Mouse (Mus musculus) liver, embryonic 11.5 days (tissue): Measurements from ENCODE around the gene Eefsec. TPM values are rescaled to one million over a fixed set of nuclear protein-coding genes. Genes with fewer than 3 reads are reported as not detected.

Source experiments
- ATAC-seq: fragments of 200-750 bp; cut with Nextera tagmentation; replicated peaks from 2 replicates; pipeline ENCODE4 v1.8.0; 2017; ENCODE audit warnings: moderate number of reproducible peaks, mild to moderate bottlenecking, moderate TSS enrichment, moderate library complexity; ENCODE audit not compliant: low FRiP score
- DNase-seq: peaks from one replicate; pipeline ENCODE4 v3.0.0-alpha.2; 2017; ENCODE audit warnings: low spot score
- H3K27ac ChIP-seq: fragments of 300-500 bp; sonication (generic); 2 replicates; pipeline ENCODE4 v1.5.1; 2014; ENCODE audit warnings: mild to moderate bottlenecking, low read depth, low read length, control low read depth
- H3K27me3 ChIP-seq: fragments of 300-500 bp; sonication (generic); replicated peaks from 2 replicates; pipeline ENCODE4 v1.6.1; 2014; ENCODE audit warnings: low read length, mixed read lengths; ENCODE audit not compliant: control insufficient read depth, insufficient read depth
- H3K36me3 ChIP-seq: fragments of 300-500 bp; sonication (generic); 2 replicates; pipeline ENCODE4 v1.6.1; 2014; ENCODE audit warnings: mild to moderate bottlenecking, low read length, moderate library complexity, mixed read lengths; ENCODE audit not compliant: control insufficient read depth, insufficient read depth
- H3K4me1 ChIP-seq: fragments of 300-500 bp; sonication (generic); replicated peaks from 2 replicates; pipeline ENCODE4 v1.6.1; 2014; ENCODE audit warnings: low read length, mixed read lengths; ENCODE audit not compliant: control insufficient read depth, insufficient read depth
- H3K4me2 ChIP-seq: fragments of 300-500 bp; sonication (generic); 2 replicates; pipeline ENCODE4 v1.6.1; 2014; ENCODE audit warnings: mild to moderate bottlenecking, control low read depth, moderate library complexity
- H3K4me3 ChIP-seq: fragments of 300-500 bp; sonication (generic); 2 replicates; pipeline ENCODE4 v1.5.1; 2014; ENCODE audit warnings: low read depth, low read length, control low read depth
- H3K9ac ChIP-seq: fragments of 300-500 bp; sonication (generic); 2 replicates; pipeline ENCODE4 v1.6.1; 2014; ENCODE audit warnings: low read depth, low read length, control low read depth
- H3K9me3 ChIP-seq: fragments of 300-500 bp; sonication (generic); 2 replicates; pipeline ENCODE4 v1.6.1; 2016; ENCODE audit warnings: low read length, inconsistent platforms, mixed read lengths; ENCODE audit not compliant: control insufficient read depth
- WGBS: fragments of 180-500 bp; shearing (Covaris S2); extraction: QIAGEN DNeasy Blood & Tissue Kit; methylation state at CpG from one replicate; pipeline ENCODE4 v1.1.7; 2014; 5-methylcytosine and 5-hydroxymethylcytosine counted together
- polyA plus RNA-seq: library from polyadenylated mRNA; unstranded; fragments of >200 nt; fragmentation: Nextera tagmentation; extraction: Ambion mirVana; gene quantifications from 2 replicates; pipeline ENCODE4 v1.2.1, GENCODE M21; 2014

The Eefsec gene
- polyA plus RNA-seq, 1 experiment from 2014 or later, result 46.7 TPM

DNA sequence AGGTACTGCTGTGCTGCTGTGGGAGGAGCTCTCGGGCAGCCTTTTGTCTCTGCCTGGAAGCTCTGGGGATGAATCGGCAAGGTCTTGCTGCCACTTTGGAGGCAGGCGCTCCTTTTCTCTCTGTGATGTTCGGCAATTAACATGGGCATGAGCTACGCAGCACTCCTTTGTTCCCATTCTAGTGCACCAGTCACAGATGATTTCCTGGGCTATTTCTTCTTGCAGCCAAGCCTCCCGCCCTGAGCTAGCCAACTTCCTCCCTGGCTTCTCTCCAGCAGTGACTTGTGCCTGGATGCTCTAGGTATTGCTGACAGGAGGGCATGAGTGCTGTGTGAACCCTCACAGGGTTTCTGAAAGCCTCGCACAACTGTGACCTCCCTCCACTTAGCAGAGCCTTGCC lies 36.8 kb upstream of the Eefsec start:
- no peak overlapping the region for H3K4me3 ChIP-seq
- no peak overlapping the region for H3K4me2 ChIP-seq
- H3K27me3 ChIP-seq, result no peaks in the 10 kb centered on the region
- 90% methylated on average over 7 of the region's 7 CpGs for WGBS
- no peak for ATAC-seq
- no peak overlapping the region for H3K9ac ChIP-seq
- no peak overlapping the region for H3K27ac ChIP-seq
- 0 out of 2 replicates have a peak, but pooled peaks cover 2% of the 10 kb centered on the region for H3K4me1 ChIP-seq
- peaks cover 77% of the 10 kb centered on the region for H3K36me3 ChIP-seq
- no peaks in the 10 kb centered on the region for H3K9me3 ChIP-seq
- DNase-seq, result no peak

DNA sequence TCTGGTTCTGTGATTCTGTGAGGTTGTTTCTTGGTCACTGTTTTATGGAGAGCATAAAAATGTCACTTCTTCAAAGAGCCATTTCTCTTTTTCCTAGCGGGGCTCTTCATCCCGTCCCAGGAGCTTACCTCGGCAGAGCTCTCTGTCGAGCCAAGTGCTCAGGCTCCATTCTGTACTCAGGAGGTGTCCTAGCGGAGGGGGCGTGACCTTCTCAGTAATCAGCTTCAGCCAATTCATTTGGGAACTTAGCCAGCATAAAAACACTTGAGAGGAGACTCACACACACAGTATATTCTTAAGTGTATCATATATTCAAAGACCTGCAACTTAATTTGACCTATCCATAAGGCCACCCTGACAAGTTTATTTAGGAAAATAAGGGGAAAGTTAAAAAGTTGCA lies 34.1 kb upstream of the Eefsec start:
- Histone ChIP-seq H3K27ac (no peak overlapping the region), H3K27me3 (no peaks in the 10 kb centered on the region), H3K4me1 (0 out of 2 replicates have a peak, but pooled peaks cover 2% of the 10 kb centered on the region), H3K4me3 (no peak overlapping the region), H3K9me3 (no peaks in the 10 kb centered on the region), H3K4me2 (no peak overlapping the region), H3K9ac (no peak overlapping the region), H3K36me3 (peaks cover 60% of the 10 kb centered on the region)
- DNase-seq (no peak), ATAC-seq (no peak)
- WGBS, result 81% methylated on average over 6 of the region's 6 CpGs

DNA sequence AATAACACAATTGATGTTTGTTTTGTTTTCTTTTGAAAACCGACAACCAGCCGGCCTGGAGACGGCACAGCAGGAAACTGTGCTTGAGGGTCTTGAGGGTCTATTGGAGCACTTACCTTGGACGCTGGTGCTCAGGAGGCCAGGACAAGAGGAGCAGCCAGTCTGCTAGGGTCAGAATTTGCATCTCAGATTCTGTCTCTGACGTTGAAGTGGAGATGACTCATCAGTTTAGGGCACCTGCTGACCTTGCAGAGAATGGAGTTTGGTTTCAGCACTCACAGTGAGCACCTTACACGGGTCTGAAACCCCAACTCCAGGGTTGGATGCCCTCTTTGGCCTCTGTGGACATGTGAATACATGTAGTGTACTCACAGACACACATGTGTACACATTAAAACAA lies 23.5 kb upstream of the Eefsec start:
- no peak overlapping the region for H3K4me2 ChIP-seq

DNA sequence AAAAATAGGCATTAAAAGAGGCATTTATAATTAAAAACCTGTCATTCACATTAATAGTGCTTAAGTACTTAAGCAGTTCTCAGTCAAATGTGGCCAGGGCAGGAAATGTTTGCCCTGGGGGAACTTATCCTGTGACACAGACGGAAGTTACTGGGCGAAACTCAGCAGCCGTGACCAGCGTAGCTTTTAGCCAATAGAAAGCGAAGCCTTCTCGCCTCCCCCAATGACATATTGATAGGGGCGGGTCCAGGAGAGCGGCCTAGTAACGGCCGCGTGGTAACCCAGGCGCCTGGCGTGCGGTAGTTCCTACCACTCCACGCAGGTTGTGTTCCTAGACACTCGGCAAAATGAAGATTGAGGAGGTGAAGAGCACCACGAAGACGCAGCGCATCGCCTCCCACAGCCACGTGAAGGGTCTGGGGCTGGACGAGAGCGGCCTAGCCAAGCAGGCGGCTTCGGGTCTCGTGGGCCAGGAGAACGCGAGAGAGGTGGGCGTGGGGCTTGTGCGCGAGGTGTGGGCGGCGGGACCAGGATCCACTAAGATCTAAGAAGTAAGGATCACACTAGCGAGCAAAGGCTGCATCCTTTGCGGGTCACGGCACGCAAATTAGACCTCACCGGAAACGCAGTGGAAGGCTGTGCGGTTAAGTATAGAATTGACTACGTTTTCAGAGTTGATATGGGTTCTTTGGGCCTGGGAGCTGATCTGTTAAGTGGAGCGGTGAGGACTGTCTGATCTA lies 19.0 kb upstream of the Eefsec start, which contains the start of gene Ruvbl1:
Gene Ruvbl1 (plus strand): TSS at position 229 of the 740 bp plus-strand sequence.
- ATAC-seq, result peak; percentile 100
- Histone ChIP-seq H3K4me2 (peak within 1 kb of the TSS; percentile 91), H3K27me3 (no peaks in the 10 kb centered on the region), H3K36me3 (peaks cover 16% of the 10 kb centered on the region), H3K27ac (0 out of 2 replicates have a peak within 1 kb of the TSS, but pooled peaks have one; percentile 28), H3K4me3 (peak within 1 kb of the TSS; percentile 78), H3K4me1 (peaks cover 8% of the 10 kb centered on the region), H3K9ac (peak within 1 kb of the TSS; percentile 84), H3K9me3 (no peaks in the 10 kb centered on the region)
- under 1% methylated on average over 41 of the region's 42 CpGs for WGBS
- peak; percentile 82 for DNase-seq

More for the DNA sequence above, 23.5 kb upstream of the Eefsec start:
- DNase-seq (no peak), ATAC-seq (no peak)
- no peaks in the 10 kb centered on the region for H3K27me3 ChIP-seq
- H3K9me3 ChIP-seq, result no peaks in the 10 kb centered on the region
- no peak overlapping the region for H3K27ac ChIP-seq
- peaks cover 8% of the 10 kb centered on the region for H3K4me1 ChIP-seq
- WGBS, result 76% methylated on average over 6 of the region's 6 CpGs
- no peak overlapping the region for H3K9ac ChIP-seq
- no peak overlapping the region for H3K4me3 ChIP-seq
- peaks cover 38% of the 10 kb centered on the region for H3K36me3 ChIP-seq

DNA sequence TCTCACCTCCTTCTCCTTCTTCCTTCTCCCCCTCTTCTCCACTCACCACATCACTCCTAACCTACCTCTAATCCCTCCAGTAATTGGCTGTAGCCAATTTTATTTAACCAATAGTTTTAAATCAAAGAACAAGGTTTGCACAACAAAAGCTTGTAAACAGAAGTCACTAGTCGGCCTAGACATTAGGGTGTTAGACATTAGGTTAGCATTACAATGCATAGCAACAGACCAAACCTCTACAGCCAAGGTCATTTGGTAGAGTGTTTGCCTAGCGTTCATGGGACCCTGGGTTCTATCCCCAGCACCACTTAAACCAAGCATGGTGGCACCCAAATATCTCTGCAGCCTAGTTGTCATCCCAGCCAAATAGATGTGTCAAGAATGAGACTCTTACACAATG lies 8.2 kb upstream of the Eefsec start:
- ATAC-seq (no peak), DNase-seq (no peak)
- no peaks in the 10 kb centered on the region; the same call in 1 of the 2 replicates for H3K27me3 ChIP-seq
- WGBS, result 63% methylated on average over 2 of the region's 2 CpGs
- no peak overlapping the region for H3K27ac ChIP-seq
- H3K4me2 ChIP-seq, result no peak overlapping the region
- no peaks in the 10 kb centered on the region for H3K4me1 ChIP-seq
- no peaks in the 10 kb centered on the region for H3K36me3 ChIP-seq
- no peak overlapping the region for H3K9ac ChIP-seq
- H3K4me3 ChIP-seq, result no peak overlapping the region
- H3K9me3 ChIP-seq, result no peaks in the 10 kb centered on the region

DNA sequence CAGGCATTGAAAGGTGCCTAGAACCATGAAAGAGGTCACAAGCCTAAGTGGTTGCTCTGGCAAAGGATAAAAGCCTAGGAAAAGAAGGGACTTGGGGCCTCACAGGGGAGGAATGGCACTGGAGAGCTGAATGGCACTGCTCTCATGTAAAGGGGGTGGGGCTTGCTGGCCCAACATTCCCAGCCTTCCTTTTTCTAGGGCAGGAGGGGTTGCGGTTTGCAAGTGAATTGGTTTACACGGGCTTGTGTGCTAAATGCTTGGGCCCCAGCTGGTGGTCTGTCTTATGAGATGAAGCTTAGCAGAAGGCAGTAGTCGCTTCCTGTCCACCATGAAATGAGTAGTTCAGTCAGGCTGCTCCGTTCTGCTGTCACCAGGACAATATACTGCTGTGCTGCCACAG lies 1.1 kb upstream of the Eefsec start:
- Histone ChIP-seq H3K4me1 (peaks cover 9% of the 10 kb centered on the region), H3K9ac (no peak overlapping the region), H3K4me3 (no peak overlapping the region), H3K4me2 (no peak overlapping the region), H3K27ac (no peak overlapping the region), H3K9me3 (no peaks in the 10 kb centered on the region), H3K27me3 (no peaks in the 10 kb centered on the region), H3K36me3 (no peaks in the 10 kb centered on the region)
- DNase-seq, result no peak
- ATAC-seq, result no peak
- 42% methylated on average over 4 of the region's 4 CpGs for WGBS

DNA sequence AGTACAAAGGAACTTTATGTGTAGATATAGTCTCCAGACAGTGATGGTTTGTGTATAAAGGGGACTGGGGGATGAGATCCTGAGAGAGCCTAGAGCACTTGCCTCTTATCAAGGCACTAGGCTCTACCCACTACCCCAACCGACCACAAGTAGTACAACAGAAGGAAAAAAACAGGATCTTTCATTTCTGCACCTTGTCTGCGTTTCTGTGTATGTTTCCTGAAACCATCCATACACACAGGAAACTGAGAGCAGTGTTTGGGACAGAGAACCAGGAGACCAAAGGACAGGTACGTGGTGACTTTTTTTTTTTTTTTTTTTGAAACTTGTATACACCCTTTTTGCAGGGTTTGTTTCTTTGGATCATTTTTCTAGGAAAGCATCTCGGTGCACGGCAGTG lies 678 bp downstream of the Eefsec start:
- Histone ChIP-seq H3K4me3 (peak overlapping the region; percentile 90), H3K27ac (peak overlapping the region; percentile 77; the same call in 1 of the 2 replicates), H3K27me3 (no peaks in the 10 kb centered on the region), H3K4me1 (peaks cover 9% of the 10 kb centered on the region), H3K9ac (peak overlapping the region; percentile 92), H3K4me2 (peak overlapping the region; percentile 80), H3K9me3 (no peaks in the 10 kb centered on the region), H3K36me3 (no peaks in the 10 kb centered on the region)
- WGBS, result 4% methylated on average over 5 of the region's 5 CpGs
- ATAC-seq (no peak), DNase-seq (no peak)

DNA sequence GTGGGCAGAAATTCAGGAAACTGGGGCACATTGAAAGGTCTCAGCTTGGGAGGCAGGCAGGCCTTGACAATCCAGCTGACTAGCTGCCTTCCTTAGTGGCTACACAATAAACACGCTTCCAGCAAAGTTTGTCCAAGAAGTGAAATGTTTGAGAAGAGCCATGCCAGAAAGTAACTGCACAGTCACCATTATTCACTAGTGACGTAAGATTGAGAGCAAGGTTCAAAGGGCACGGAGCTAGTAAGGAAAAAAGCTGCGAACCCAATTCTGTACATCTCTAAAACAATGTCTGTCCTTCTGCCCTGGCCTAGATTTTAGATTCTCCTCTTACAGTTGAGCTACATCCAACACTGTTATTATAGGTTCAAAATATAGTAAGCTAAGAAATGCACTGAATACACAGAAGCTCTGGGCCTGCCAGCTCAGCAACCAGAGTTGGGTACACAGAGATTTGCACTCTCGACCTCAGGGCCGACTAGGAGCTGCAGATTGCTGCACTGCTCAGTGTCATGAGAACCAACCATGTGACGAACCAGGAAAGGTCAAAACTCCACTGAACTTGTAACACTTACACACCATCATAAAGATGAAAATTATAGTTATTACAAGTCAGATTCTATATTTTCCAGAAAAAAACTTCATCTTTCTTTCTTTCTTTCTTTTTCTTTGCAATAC lies 2.1 kb downstream of the Eefsec start:
- ATAC-seq, result no peak
- no peak for DNase-seq
- Histone ChIP-seq H3K27me3 (no peaks in the 10 kb centered on the region), H3K27ac (no peak overlapping the region), H3K4me3 (no peak overlapping the region), H3K4me1 (peaks cover 9% of the 10 kb centered on the region), H3K9me3 (no peaks in the 10 kb centered on the region), H3K4me2 (no peak overlapping the region), H3K36me3 (no peaks in the 10 kb centered on the region), H3K9ac (no peak overlapping the region)
- WGBS, result 71% methylated on average over 7 of the region's 7 CpGs
